Mouse (Mus musculus) MEL (cell line): Measurements from ENCODE around the gene Lgi1. TPM values are rescaled to one million over a fixed set of nuclear protein-coding genes. Genes with fewer than 3 reads are reported as not detected.
A peak's percentile ranks its signal among the peaks of the same experiment; 100 is the strongest.

Source experiments
- DNase-seq: peaks from one replicate; pipeline ENCODE4 v3.0.0; 2011; ENCODE audit warnings: low read depth, low spot score
- H3K27ac ChIP-seq: 2 replicates; pipeline ENCODE4 v1.5.1; 2012; ENCODE audit warnings: low read depth, mild to moderate bottlenecking, control low read depth, low read length, moderate library complexity; ENCODE audit not compliant: control insufficient read depth
- H3K27me3 ChIP-seq, 2 experiments: fragments of 150-350 bp in 1 of 2; sonication (generic) in 1 of 2; 2 replicates each; pipeline ENCODE4 v1.6.1; 2012; ENCODE audit warnings: low read length in 2 of 2, mild to moderate bottlenecking in 2 of 2, improper control_type of control experiment in 1 of 2, moderate library complexity in 1 of 2; ENCODE audit not compliant: insufficient read depth in 2 of 2, control insufficient read depth in 1 of 2
- H3K36me3 ChIP-seq, 2 experiments: 2 replicates each; pipeline ENCODE4 v1.6.1; 2012 to 2014; ENCODE audit warnings: low read length in 2 of 2, improper control_type of control experiment in 1 of 2, inconsistent platforms in 1 of 2, mild to moderate bottlenecking in 1 of 2; ENCODE audit not compliant: insufficient read depth in 2 of 2, control insufficient read depth in 1 of 2
- H3K4me1 ChIP-seq, 2 experiments: fragments of 150-350 bp in 1 of 2; sonication (generic) in 1 of 2; 2 replicates each; pipeline ENCODE4 v1.6.1; 2012; ENCODE audit warnings: low read length in 2 of 2, improper control_type of control experiment in 1 of 2, mild to moderate bottlenecking in 1 of 2; ENCODE audit not compliant: insufficient read depth in 2 of 2, control insufficient read depth in 1 of 2
- H3K4me3 ChIP-seq, 2 experiments: fragments of 150-350 bp in 1 of 2; sonication (generic) in 1 of 2; 2 replicates each; pipeline ENCODE4 v1.5.1; 2012; ENCODE audit warnings: low read depth in 2 of 2, low read length in 2 of 2, mild to moderate bottlenecking in 2 of 2, moderate library complexity in 2 of 2, control low read depth in 1 of 2, improper control_type of control experiment in 1 of 2; ENCODE audit not compliant: control insufficient read depth in 1 of 2, insufficient read depth in 1 of 2
- H3K79me2 ChIP-seq: 2 replicates; pipeline ENCODE4 v1.6.1; 2012; ENCODE audit warnings: mild to moderate bottlenecking, low read length, moderate library complexity; ENCODE audit not compliant: control insufficient read depth, poor library complexity, insufficient read depth
- H3K9ac ChIP-seq: 2 replicates; pipeline ENCODE4 v1.6.1; 2012; ENCODE audit warnings: low read depth, mild to moderate bottlenecking, control low read depth, low read length, moderate library complexity; ENCODE audit not compliant: control insufficient read depth, poor library complexity, severe bottlenecking
- H3K9me3 ChIP-seq: fragments of 150-350 bp; sonication (generic); replicated peaks from 2 replicates; pipeline ENCODE4 v1.6.1; 2012; ENCODE audit warnings: mild to moderate bottlenecking, low read length, improper control_type of control experiment, moderate library complexity; ENCODE audit not compliant: insufficient read depth
- BHLHE40 ChIP-seq: IDR thresholded peaks from 2 replicates; pipeline ENCODE4 v1.6.1; 2012; ENCODE audit warnings: low read depth, mild to moderate bottlenecking, inconsistent platforms, low read length, improper control_type of control experiment, borderline replicate concordance
- CHD2 ChIP-seq: IDR thresholded peaks from 2 replicates; pipeline ENCODE4 v1.6.1; 2011; ENCODE audit warnings: low read length, improper control_type of control experiment
- ELF1 ChIP-seq: IDR thresholded peaks from 2 replicates; pipeline ENCODE4 v1.6.1; 2014; ENCODE audit warnings: low read depth, mild to moderate bottlenecking, inconsistent platforms, low read length, improper control_type of control experiment, moderate library complexity
- EP300 ChIP-seq, 2 experiments: IDR thresholded peaks; 2 replicates each; pipeline ENCODE4 v1.6.1; 2011; ENCODE audit warnings: improper control_type of control experiment in 2 of 2, low read length in 2 of 2, low read depth in 1 of 2, mild to moderate bottlenecking in 1 of 2
- HCFC1 ChIP-seq: IDR thresholded peaks from 2 replicates; pipeline ENCODE4 v1.6.1; 2012; ENCODE audit warnings: low read depth, mild to moderate bottlenecking, inconsistent platforms, low read length, improper control_type of control experiment, moderate library complexity
- MAZ ChIP-seq: IDR thresholded peaks from 2 replicates; pipeline ENCODE4 v1.6.1; 2012; ENCODE audit warnings: low read depth, mild to moderate bottlenecking, inconsistent platforms, low read length, improper control_type of control experiment
- MXI1 ChIP-seq: IDR thresholded peaks from 2 replicates; pipeline ENCODE4 v1.6.1; 2011; ENCODE audit warnings: mild to moderate bottlenecking, low read depth, low read length, improper control_type of control experiment
- MYB ChIP-seq: IDR thresholded peaks from 2 replicates; pipeline ENCODE4 v1.6.1; 2011; ENCODE audit warnings: mild to moderate bottlenecking, low read depth, low read length, improper control_type of control experiment
- NELFE ChIP-seq: IDR thresholded peaks from 2 replicates; pipeline ENCODE4 v1.6.1; 2011; ENCODE audit warnings: low read depth, low read length, improper control_type of control experiment
- NRF1 ChIP-seq: IDR thresholded peaks from 2 replicates; pipeline ENCODE4 v1.6.1; 2014; ENCODE audit warnings: low read depth, mild to moderate bottlenecking, inconsistent platforms, low read length, improper control_type of control experiment, moderate library complexity; ENCODE audit not compliant: poor library complexity, insufficient read depth, severe bottlenecking
- POLR2A ChIP-seq, 2 experiments: IDR thresholded peaks; 2 replicates each; pipeline ENCODE4 v1.6.1; 2011 to 2012; ENCODE audit warnings: low read length in 2 of 2, mild to moderate bottlenecking in 2 of 2, control low read depth in 1 of 2, improper control_type of control experiment in 1 of 2, low read depth in 1 of 2, moderate library complexity in 1 of 2; ENCODE audit not compliant: control insufficient read depth in 1 of 2, insufficient read depth in 1 of 2, poor library complexity in 1 of 2
- POLR2AphosphoS2 ChIP-seq: IDR thresholded peaks from 2 replicates; pipeline ENCODE4 v1.6.1; 2011; ENCODE audit warnings: low read length, improper control_type of control experiment
- SIN3A ChIP-seq: IDR thresholded peaks from 2 replicates; pipeline ENCODE4 v1.6.1; 2012; ENCODE audit warnings: low read length, improper control_type of control experiment, inconsistent platforms
- TBP ChIP-seq: IDR thresholded peaks from 2 replicates; pipeline ENCODE4 v1.8.0; 2011; ENCODE audit warnings: low read depth, low read length, improper control_type of control experiment
- TCF12 ChIP-seq: IDR thresholded peaks from 2 replicates; pipeline ENCODE4 v1.6.1; 2014; ENCODE audit warnings: low read depth, mild to moderate bottlenecking, inconsistent platforms, low read length, improper control_type of control experiment, moderate library complexity
- ZNF384 ChIP-seq: IDR thresholded peaks from 2 replicates; pipeline ENCODE4 v1.6.1; 2012; ENCODE audit warnings: low read depth, mild to moderate bottlenecking, inconsistent platforms, low read length, improper control_type of control experiment
- polyA plus RNA-seq, 2 experiments: library from polyadenylated mRNA; stranded (reverse) in 1 of 2; unstranded in 1 of 2; fragments of >175 nt in 1 of 2; fragments of >200 nt in 1 of 2; gene quantifications; 2 replicates each; pipeline versions ENCODE4 v1.2.1 to v1.2.4; 2012; ENCODE audit warnings: low replicate concordance in 2 of 2, low read depth in 1 of 2; ENCODE audit not compliant: insufficient read length in 2 of 2, insufficient read depth in 1 of 2, missing spikeins in 1 of 2
- total RNA-seq: library from RNA; depleted of rRNA; stranded (reverse); fragments of 300-350 nt; gene quantifications from 2 replicates; pipeline ENCODE4 v1.2.3, GENCODE M21; 2012

Lgi1 gene
- total and polyA plus RNA-seq, 3 experiments = 0.01 TPM; not detected in 2

- no peaks in the 10 kb centered on the region; a peak in 1 of 4 replicates for H3K27me3 ChIP-seq
- H3K9ac ChIP-seq = peak within 1 kb of the TSS; percentile 89
- peaks cover 2% of the 10 kb centered on the region; the same call in 1 of the 2 replicates for H3K79me2 ChIP-seq
- H3K4me1 ChIP-seq = peaks cover 0 to 6% of the 10 kb centered on the region in 2 experiments; a peak in 2 of 4 replicates
- no peaks in the 10 kb centered on the region for H3K9me3 ChIP-seq
- H3K4me3 ChIP-seq = peak within 1 kb of the TSS; percentile 72 to 95
- H3K36me3 ChIP-seq = peaks cover 0 to 4% of the 10 kb centered on the region in 2 experiments; a peak in 1 of 4 replicates
- TF ChIP-seq MAZ = no peak
- TF ChIP-seq EP300 (IDR thresholded peaks at IDR 0.05; ENCODE audit: low read depth in 1 of 2, low read length in 2 of 2) = peak in 1 of 2 experiments; percentile 18; a peak in 1 of 4 replicates
- peak; percentile 88 for TF ChIP-seq HCFC1
- TF ChIP-seq SIN3A = peak; percentile 78; the same call in 1 of the 2 replicates
- 0 out of 2 replicates have a peak, but pooled peaks have one; percentile 42 for TF ChIP-seq POLR2AphosphoS2
- TF ChIP-seq TCF12 = peak; percentile 62; the same call in 1 of the 2 replicates
- TF ChIP-seq NRF1 = peak; percentile 45; the same call in 1 of the 2 replicates
- peak; percentile 72; the same call in 1 of the 2 replicates for TF ChIP-seq ELF1
- TF ChIP-seq CHD2 = no peak
- no peak for TF ChIP-seq BHLHE40
- no peak for TF ChIP-seq MYB
- peak; percentile 82 to 92 for TF ChIP-seq POLR2A (IDR thresholded peaks at IDR 0.05; ENCODE audit: control insufficient read depth in 1 of 2, insufficient read depth in 1 of 2, low read depth in 1 of 2, low read length in 2 of 2, poor library complexity in 1 of 2)
- peak; percentile 66; the same call in 1 of the 2 replicates for TF ChIP-seq TBP
- TF ChIP-seq MXI1 = peak; percentile 85
- TF ChIP-seq NELFE = peak; percentile 77
- TF ChIP-seq, all 39 proteins: peak for 11
- H3K27ac ChIP-seq = peak within 1 kb of the TSS; percentile 78
- DNase-seq = peak; percentile 92
Observed at GRCm38 (mm10) chr19:38223905-38224684, 40.2 kb upstream of the Lgi1 start, which contains the start of gene Fra10ac1. Gene Fra10ac1, minus strand, starts transcription at chr19:38224156.

GRCm38 (mm10) chr19:38224685-38225060 lies 39.7 kb upstream of the Lgi1 start:
- no peaks in the 10 kb centered on the region; a peak in 1 of 4 replicates for H3K27me3 ChIP-seq
- H3K27ac ChIP-seq = 0 out of 2 replicates have a peak overlapping the region, but pooled peaks have one; percentile 1
- TF ChIP-seq POLR2A (IDR thresholded peaks at IDR 0.05; ENCODE audit: control insufficient read depth in 1 of 2, insufficient read depth in 1 of 2, low read depth in 1 of 2, low read length in 2 of 2, poor library complexity in 1 of 2) (no peak), ZNF384 (peak; percentile 39; the same call in 1 of the 2 replicates)
- peak overlapping the region; percentile 40 to 95 for H3K4me3 ChIP-seq
- H3K36me3 ChIP-seq = peaks cover 0 to 4% of the 10 kb centered on the region in 2 experiments; a peak in 1 of 4 replicates
- DNase-seq = no peak
- peak overlapping the region; percentile 15; the same call in 1 of the 2 replicates for H3K9ac ChIP-seq
- H3K79me2 ChIP-seq = peaks cover 2% of the 10 kb centered on the region; the same call in 1 of the 2 replicates
- H3K4me1 ChIP-seq = peaks cover 0 to 6% of the 10 kb centered on the region in 2 experiments; a peak in 2 of 4 replicates
- H3K9me3 ChIP-seq = no peaks in the 10 kb centered on the region
